Mouse (Mus musculus): Measurements from ENCODE around the gene Tmcc3. TPM values are rescaled to one million over a fixed set of nuclear protein-coding genes. Genes with fewer than 3 reads are reported as not detected.
A peak's percentile ranks its signal among the peaks of the same experiment; 100 is the strongest.

Gene Tmcc3
- total and polyA plus RNA-seq, 3 experiments = 11.3 to 30.1 (median 23.1) TPM

- TF ChIP-seq NRF1 (IDR thresholded peaks at IDR 0.05; ENCODE audit: low read depth, low read length) (no peak), MAX (IDR thresholded peaks at IDR 0.05; ENCODE audit: low read length) (0 out of 2 replicates have a peak, but pooled peaks have one; percentile 42), SIN3A (IDR thresholded peaks at IDR 0.05; ENCODE audit: low read length) (no peak), JUND (conservative IDR thresholded peaks at IDR 0.05; ENCODE audit: low read depth, low read length) (no peak), ZKSCAN1 (IDR thresholded peaks at IDR 0.05; ENCODE audit: borderline replicate concordance, low read depth, low read length) (no peak), TCF12 (IDR thresholded peaks at IDR 0.05; ENCODE audit: low read depth, low read length) (no peak), GABPA (IDR thresholded peaks at IDR 0.05; ENCODE audit: insufficient replicate concordance, low read depth, low read length) (no peak), ZMIZ1 (IDR thresholded peaks at IDR 0.05; ENCODE audit: low read depth, low read length) (no peak), MYC (IDR thresholded peaks at IDR 0.05; ENCODE audit: low read depth, low read length) (no peak), ELF1 (IDR thresholded peaks at IDR 0.05; ENCODE audit: low read depth, low read length) (no peak), PAX5 (IDR thresholded peaks at IDR 0.05; ENCODE audit: low read length) (no peak), SMC3 (IDR thresholded peaks at IDR 0.05; ENCODE audit: low read depth, low read length) (no peak), MAZ (IDR thresholded peaks at IDR 0.05; ENCODE audit: low read depth, low read length) (no peak), RAD21 (IDR thresholded peaks at IDR 0.05; ENCODE audit: low read depth, low read length) (no peak), ZC3H11A (IDR thresholded peaks at IDR 0.05; ENCODE audit: low read depth, low read length) (no peak), MEF2A (IDR thresholded peaks at IDR 0.05; ENCODE audit: borderline replicate concordance, low read depth, low read length) (no peak), HCFC1 (IDR thresholded peaks at IDR 0.05; ENCODE audit: low read depth, low read length) (no peak), RCOR1 (conservative IDR thresholded peaks at IDR 0.05; ENCODE audit: low read depth, low read length) (no peak), IRF4 (IDR thresholded peaks at IDR 0.05; ENCODE audit: low read depth, low read length) (no peak), POLR2AphosphoS2 (IDR thresholded peaks at IDR 0.05; ENCODE audit: low read depth, low read length) (no peak), CTCF (conservative IDR thresholded peaks at IDR 0.05 in 1 of 2, IDR thresholded peaks at IDR 0.05 in 1 of 2; ENCODE audit: low read depth in 2 of 2, low read length in 2 of 2) (no peak), USF2 (conservative IDR thresholded peaks at IDR 0.05; ENCODE audit: low read depth, low read length) (peak; percentile 49), ZNF384 (IDR thresholded peaks at IDR 0.05; ENCODE audit: low read depth, low read length) (no peak), MXI1 (IDR thresholded peaks at IDR 0.05; ENCODE audit: low read depth, low read length) (no peak), BHLHE40 (IDR thresholded peaks at IDR 0.05; ENCODE audit: low read depth, low read length) (peak; percentile 43; the same call in 1 of the 2 replicates), MAFK (IDR thresholded peaks at IDR 0.05; ENCODE audit: insufficient replicate concordance, low read length) (no peak), USF1 (IDR thresholded peaks at IDR 0.05; ENCODE audit: low read depth, low read length) (peak; percentile 67), NELFE (IDR thresholded peaks at IDR 0.05; ENCODE audit: low read depth, low read length) (no peak), CHD2 (IDR thresholded peaks at IDR 0.05; ENCODE audit: low read length) (no peak)
- no peak overlapping the region for H3K9ac ChIP-seq (ENCODE audit: insufficient read depth, low read depth)
- H3K4me1 ChIP-seq (ENCODE audit: control insufficient read depth in 1 of 2, insufficient read depth in 2 of 2) = peaks cover 7 to 21% of the 10 kb centered on the region in 2 experiments
- no peaks in the 10 kb centered on the region for H3K36me3 ChIP-seq (replicated peaks in 1 of 2; ENCODE audit: control insufficient read depth in 1 of 2, insufficient read depth in 1 of 2, low read length in 1 of 2)
- no peaks in the 10 kb centered on the region for H3K9me3 ChIP-seq (replicated peaks; ENCODE audit: low read length)
- no peak overlapping the region for H3K4me3 ChIP-seq (replicated peaks in 1 of 3; ENCODE audit: low read depth in 2 of 3, low read length in 2 of 3, poor library complexity in 1 of 3)
- peak; percentile 22 for DNase-seq (ENCODE audit: extremely low read depth)
- H3K27me3 ChIP-seq (replicated peaks) = no peaks in the 10 kb centered on the region
- H3K27ac ChIP-seq (ENCODE audit: insufficient read depth, low read depth) = no peak overlapping the region
- dilution Hi-C loops (cut with MboI; ENCODE audit: extremely low pct_ligation_motif_present, extremely low pct_unique_long_range_greater_than_20kb, low sequenced_read_pairs) = no loop called here
- no peak overlapping the region for H3K4me2 ChIP-seq (ENCODE audit: insufficient read depth, low read depth, poor library complexity, severe bottlenecking)
- in situ Hi-C loops (cut with MboI; ENCODE audit: low pct_ligation_motif_present, low pct_unique_long_range_greater_than_20kb, low sequenced_read_pairs) = no loop called here
- no peaks in the 10 kb centered on the region for H3K79me2 ChIP-seq (replicated peaks; ENCODE audit: control insufficient read depth, extremely low read depth, insufficient read depth, poor library complexity, severe bottlenecking)
These were observed 48.5 kb upstream of the Tmcc3 start for GRCm38 (mm10) chr10:94263211-94263610.
